Mouse (Mus musculus) heart, embryonic 15.5 days (tissue): Measurements from ENCODE around the gene 1500009C09Rik. TPM values are rescaled to one million over a fixed set of nuclear protein-coding genes. Genes with fewer than 3 reads are reported as not detected.
"Not testable (repeated sequence)": the region's sequence is repeated elsewhere in the genome, so short reads cannot be mapped to it uniquely, and the experiment has no call there.

Experiments
- ATAC-seq: fragments of 200-750 bp; cut with Nextera tagmentation; replicated peaks from 2 replicates; pipeline ENCODE4 v1.8.0; 2017; ENCODE audit warnings: low read depth, moderate TSS enrichment; ENCODE audit not compliant: insufficient number of reproducible peaks, insufficient read depth, low FRiP score
- H3K27ac ChIP-seq: fragments of 300-500 bp; sonication (generic); 2 replicates; pipeline ENCODE4 v1.5.1; 2015; ENCODE audit warnings: mild to moderate bottlenecking, inconsistent platforms
- H3K27me3 ChIP-seq: fragments of 300-500 bp; sonication (generic); 2 replicates; pipeline ENCODE4 v1.6.1; 2015; ENCODE audit warnings: inconsistent platforms
- H3K36me3 ChIP-seq: fragments of 300-500 bp; sonication (generic); 2 replicates; pipeline ENCODE4 v1.6.1; 2015; ENCODE audit warnings: mild to moderate bottlenecking, inconsistent platforms
- H3K4me1 ChIP-seq: fragments of 300-500 bp; sonication (generic); replicated peaks from 2 replicates; pipeline ENCODE4 v1.6.1; 2015; ENCODE audit warnings: inconsistent platforms
- H3K4me2 ChIP-seq: fragments of 300-500 bp; sonication (generic); 2 replicates; pipeline ENCODE4 v1.6.1; 2015; ENCODE audit warnings: inconsistent platforms, mild to moderate bottlenecking, moderate library complexity
- H3K4me3 ChIP-seq: fragments of 300-500 bp; sonication (generic); 2 replicates; pipeline ENCODE4 v1.5.1; 2015; ENCODE audit warnings: mild to moderate bottlenecking, inconsistent platforms
- H3K9ac ChIP-seq: fragments of 300-500 bp; sonication (generic); 2 replicates; pipeline ENCODE4 v1.6.1; 2015; ENCODE audit warnings: mild to moderate bottlenecking, inconsistent platforms
- H3K9me3 ChIP-seq: fragments of 300-500 bp; sonication (generic); replicated peaks from 2 replicates; pipeline ENCODE4 v1.6.1; 2016; ENCODE audit warnings: inconsistent platforms
- WGBS: fragments of 180-500 bp; shearing (Covaris S2); methylation state at CpG from one replicate; pipeline ENCODE4 v1.1.7; 2015; ENCODE audit warnings: mixed read lengths; 5-methylcytosine and 5-hydroxymethylcytosine counted together
- polyA plus RNA-seq: library from polyadenylated mRNA; unstranded; fragments of >200 nt; fragmentation: Nextera tagmentation; extraction: Ambion mirVana; gene quantifications from 2 replicates; pipeline ENCODE4 v1.2.1, GENCODE M21; 2015

1500009C09Rik gene
- polyA plus RNA-seq, 1 experiment from 2014 or later: not detected

DNA sequence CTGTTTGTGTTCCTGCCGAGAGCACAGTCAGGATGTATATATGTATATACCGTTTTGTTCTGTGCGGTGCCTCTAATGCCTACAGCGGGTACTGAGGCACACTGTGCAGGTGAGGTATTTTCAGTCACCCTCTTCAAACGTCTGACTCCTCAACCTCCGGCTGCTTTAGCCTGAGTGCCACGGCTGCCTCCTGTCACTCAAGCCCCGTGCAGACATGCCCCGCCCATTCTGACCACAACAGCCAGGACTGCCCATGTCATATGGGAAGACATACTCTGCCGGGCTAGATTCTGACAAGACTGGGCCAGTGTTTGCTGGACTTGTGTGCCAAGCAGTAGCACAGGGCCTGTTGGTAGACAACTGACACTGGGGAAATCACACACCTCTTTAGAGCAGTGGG is 16.5 kb upstream of the 1500009C09Rik start:
- no peak overlapping the region; the same call in 1 of the 2 replicates for H3K9ac ChIP-seq
- WGBS: 55% methylated on average over 10 of the region's 10 CpGs
- H3K36me3 ChIP-seq: no peaks in the 10 kb centered on the region

DNA sequence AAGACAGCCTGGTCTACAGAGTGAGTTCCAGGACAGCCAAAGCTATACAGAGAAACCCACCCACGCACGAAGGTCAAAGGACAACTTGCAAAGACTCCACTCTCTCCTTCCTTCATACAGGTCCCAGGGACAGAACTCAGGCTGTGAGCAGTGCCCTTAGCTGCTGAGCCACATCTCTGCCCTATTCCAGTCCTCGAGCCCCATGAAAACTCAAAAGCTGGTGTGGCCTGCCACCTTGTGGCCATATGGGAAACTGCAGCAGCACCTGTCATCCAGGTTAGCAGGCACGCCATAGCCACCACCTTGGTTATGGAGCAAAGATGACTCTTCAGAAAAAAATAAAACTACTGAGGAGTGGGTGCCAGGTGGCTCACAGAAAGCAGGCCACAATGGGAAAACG is 15.6 kb upstream of the 1500009C09Rik start:
- 0 out of 2 replicates have a peak, but pooled peaks have one; percentile 43 for ATAC-seq
- Histone ChIP-seq H3K4me2 (no peak overlapping the region), H3K27me3 (no peaks in the 10 kb centered on the region), H3K9me3 (no peaks in the 10 kb centered on the region), H3K4me1 (0 out of 2 replicates have a peak, but pooled peaks cover 4% of the 10 kb centered on the region), H3K27ac (no peak overlapping the region), H3K4me3 (no peak overlapping the region), H3K9ac (no peak overlapping the region), H3K36me3 (no peaks in the 10 kb centered on the region)
- 20% methylated on average over 5 of the region's 5 CpGs for WGBS

More for the DNA sequence above, 16.5 kb upstream of the 1500009C09Rik start:
- Histone ChIP-seq H3K9me3 (no peaks in the 10 kb centered on the region), H3K4me2 (no peak overlapping the region), H3K4me1 (0 out of 2 replicates have a peak, but pooled peaks cover 4% of the 10 kb centered on the region), H3K4me3 (no peak overlapping the region), H3K27ac (no peak overlapping the region), H3K27me3 (no peaks in the 10 kb centered on the region; the same call in 1 of the 2 replicates)
- ATAC-seq: no peak

DNA sequence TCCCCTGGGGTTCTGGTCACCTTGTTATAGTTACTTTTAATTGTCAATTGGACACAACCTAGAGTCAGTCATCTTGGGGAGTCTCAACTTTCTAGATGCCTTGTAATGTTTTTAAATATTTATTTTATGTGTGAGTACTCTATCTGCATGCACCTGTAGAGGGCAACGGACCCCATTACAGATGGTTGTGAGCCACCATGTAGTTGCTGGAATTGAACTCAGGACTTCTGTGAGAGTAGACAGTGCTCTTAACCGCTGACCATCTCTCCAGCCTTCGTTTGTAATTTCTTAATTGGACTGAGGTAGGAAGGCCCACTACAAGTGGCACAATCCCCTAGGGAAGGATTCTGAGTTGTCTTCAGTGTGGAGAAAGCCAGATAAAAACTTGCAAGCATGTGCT is 8.9 kb upstream of the 1500009C09Rik start:
- H3K36me3 ChIP-seq: no peaks in the 10 kb centered on the region
- peak overlapping the region; percentile 92 for H3K4me2 ChIP-seq
- no peaks in the 10 kb centered on the region for H3K9me3 ChIP-seq
- H3K9ac ChIP-seq: peak overlapping the region; percentile 64
- no peaks in the 10 kb centered on the region for H3K27me3 ChIP-seq
- peak overlapping the region; percentile 89 for H3K4me3 ChIP-seq
- peaks cover 7% of the 10 kb centered on the region for H3K4me1 ChIP-seq
- H3K27ac ChIP-seq: no peak overlapping the region
- 73% methylated on average over 3 of the region's 3 CpGs for WGBS
- no peak for ATAC-seq

DNA sequence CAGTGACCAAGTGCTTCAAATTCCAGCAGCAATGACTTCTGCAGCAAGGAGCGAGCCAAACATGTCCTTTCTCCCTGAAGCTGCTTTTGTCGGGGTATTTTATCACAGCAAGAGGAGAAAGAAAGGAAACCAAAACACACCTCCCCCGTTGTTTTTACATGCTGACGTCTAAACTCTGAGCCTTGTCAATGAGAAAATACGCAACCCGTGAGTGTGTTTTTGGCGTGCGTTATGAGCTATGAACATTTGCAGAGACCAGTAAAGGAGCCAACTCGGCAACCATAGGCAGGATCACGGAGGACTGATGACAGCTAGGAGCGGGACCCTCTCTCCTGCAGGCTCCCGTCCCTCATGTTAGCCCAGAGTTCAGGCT is 8.5 kb upstream of the 1500009C09Rik start:
- Histone ChIP-seq H3K9me3 (no peaks in the 10 kb centered on the region), H3K9ac (peak overlapping the region; percentile 64), H3K4me2 (peak overlapping the region; percentile 92), H3K27me3 (no peaks in the 10 kb centered on the region), H3K36me3 (no peaks in the 10 kb centered on the region), H3K4me1 (peaks cover 7% of the 10 kb centered on the region), H3K27ac (peak overlapping the region; percentile 84; the same call in 1 of the 2 replicates), H3K4me3 (peak overlapping the region; percentile 89)
- 1% methylated on average over 12 of the region's 12 CpGs for WGBS
- no peak for ATAC-seq

DNA sequence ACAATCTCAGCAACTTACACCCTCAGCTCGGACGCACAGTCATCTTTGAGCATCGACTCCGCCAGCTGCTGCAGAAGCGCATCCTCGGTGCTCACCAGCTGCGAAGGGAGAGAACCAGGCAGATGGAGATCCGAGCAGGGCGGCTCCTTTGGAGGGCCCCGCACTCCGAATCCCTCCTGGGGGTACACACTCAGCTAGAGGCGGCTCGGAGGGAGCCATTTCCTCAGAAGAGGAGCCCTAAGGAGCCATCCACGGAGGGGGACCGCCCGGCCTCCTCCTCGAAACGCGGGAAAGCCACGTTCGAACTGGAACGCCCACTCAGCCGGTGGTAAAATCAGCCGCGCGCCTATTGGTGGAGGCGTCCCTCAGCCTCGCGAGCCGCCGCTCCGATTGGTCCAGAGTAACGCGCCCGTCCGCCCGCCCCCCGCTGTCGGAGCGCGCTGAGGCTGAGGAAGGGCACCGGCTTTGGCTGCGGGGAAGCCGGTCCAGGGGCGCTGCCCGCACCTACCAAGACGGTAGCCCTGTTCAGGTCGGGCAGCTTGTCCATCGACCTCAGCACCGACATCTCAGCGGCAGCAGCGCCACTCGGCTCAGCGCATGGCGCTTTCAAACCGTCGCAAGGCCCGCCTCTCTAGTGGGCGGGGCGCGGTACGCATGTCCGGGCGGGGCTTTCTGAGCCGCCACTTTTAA is 7.9 kb upstream of the 1500009C09Rik start, which contains the start of gene Cenpm:
TSS of gene Cenpm (minus strand) at position 634 of the 690 bp plus-strand sequence.
- H3K4me2 ChIP-seq: peak within 1 kb of the TSS; percentile 92
- ATAC-seq: peak; percentile 96
- WGBS: under 1% methylated on average over 65 of the region's 65 CpGs

DNA sequence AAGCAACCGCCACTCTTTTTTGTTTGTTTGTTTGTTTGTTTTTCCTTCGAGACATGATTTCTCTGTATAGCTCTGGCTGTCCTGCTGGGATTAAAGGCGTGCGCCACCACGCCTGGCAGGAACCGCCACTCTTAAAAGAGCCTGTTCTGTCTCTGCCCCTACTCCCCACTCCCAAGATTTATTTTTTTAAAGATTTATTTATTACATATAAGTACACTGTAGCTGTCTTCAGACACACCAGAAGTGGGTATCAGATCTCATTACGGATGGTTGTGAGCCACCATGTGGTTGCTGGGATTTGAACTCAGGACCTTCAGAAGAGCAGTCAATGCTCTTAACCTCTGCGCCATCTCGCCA is 7.4 kb upstream of the 1500009C09Rik start:
- peak overlapping the region; percentile 92 for H3K4me2 ChIP-seq
- H3K9me3 ChIP-seq, H3K36me3 ChIP-seq, H3K27me3 ChIP-seq, H3K4me1 ChIP-seq: not testable (repeated sequence)
- WGBS: 21% methylated on average over 9 of the region's 9 CpGs
- H3K27ac ChIP-seq: peak overlapping the region; percentile 84
- H3K4me3 ChIP-seq: peak overlapping the region; percentile 89
- peak overlapping the region; percentile 64 for H3K9ac ChIP-seq
- ATAC-seq: 0 out of 2 replicates have a peak, but pooled peaks have one; percentile 2

More for the DNA sequence above, 7.9 kb upstream of the 1500009C09Rik start, which contains the start of gene Cenpm:
- Histone ChIP-seq H3K9me3 (no peaks in the 10 kb centered on the region), H3K27ac (peak within 1 kb of the TSS; percentile 84), H3K27me3 (no peaks in the 10 kb centered on the region), H3K4me3 (peak within 1 kb of the TSS; percentile 89), H3K9ac (peak within 1 kb of the TSS; percentile 64), H3K36me3 (no peaks in the 10 kb centered on the region), H3K4me1 (peaks cover 7% of the 10 kb centered on the region)

DNA sequence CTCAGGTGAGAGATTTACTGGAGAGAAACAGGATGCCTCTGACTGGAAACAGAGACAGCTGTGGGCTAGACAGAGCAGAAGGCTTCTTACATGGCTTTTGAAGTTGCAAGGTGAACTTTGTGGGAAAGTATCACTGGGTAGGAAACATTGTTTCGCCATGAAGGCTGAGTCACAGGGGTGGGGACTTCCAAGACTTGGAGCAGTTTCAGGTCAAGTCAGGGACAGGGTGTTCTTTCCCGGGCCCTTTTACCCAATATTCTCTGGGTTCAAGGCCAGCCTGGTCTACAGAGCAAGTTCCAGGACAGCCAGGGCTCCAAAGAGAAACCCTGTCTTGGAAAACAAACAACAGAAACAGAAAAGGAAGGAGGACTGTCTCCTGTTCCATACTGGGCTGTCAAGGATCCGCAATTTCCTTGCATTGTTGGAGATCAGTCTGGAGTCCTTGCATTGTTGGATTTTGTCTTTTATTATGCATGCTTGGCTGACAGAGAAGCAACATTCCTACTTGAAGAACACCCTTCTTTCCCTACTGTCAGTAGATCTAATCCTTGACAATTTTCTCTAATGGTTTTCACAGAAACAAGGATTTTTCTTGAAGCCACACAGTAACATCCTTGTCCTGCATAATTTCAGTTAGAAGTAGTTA is 4.9 kb upstream of the 1500009C09Rik start:
- ATAC-seq: no peak
- Histone ChIP-seq H3K4me1 (peaks cover 7% of the 10 kb centered on the region), H3K4me3 (no peak overlapping the region), H3K4me2 (no peak overlapping the region), H3K36me3 (no peaks in the 10 kb centered on the region), H3K9me3 (no peaks in the 10 kb centered on the region; the same call in 1 of the 2 replicates), H3K9ac (no peak overlapping the region), H3K27ac (no peak overlapping the region), H3K27me3 (no peaks in the 10 kb centered on the region)
- WGBS: 67% methylated on average over 3 of the region's 3 CpGs

DNA sequence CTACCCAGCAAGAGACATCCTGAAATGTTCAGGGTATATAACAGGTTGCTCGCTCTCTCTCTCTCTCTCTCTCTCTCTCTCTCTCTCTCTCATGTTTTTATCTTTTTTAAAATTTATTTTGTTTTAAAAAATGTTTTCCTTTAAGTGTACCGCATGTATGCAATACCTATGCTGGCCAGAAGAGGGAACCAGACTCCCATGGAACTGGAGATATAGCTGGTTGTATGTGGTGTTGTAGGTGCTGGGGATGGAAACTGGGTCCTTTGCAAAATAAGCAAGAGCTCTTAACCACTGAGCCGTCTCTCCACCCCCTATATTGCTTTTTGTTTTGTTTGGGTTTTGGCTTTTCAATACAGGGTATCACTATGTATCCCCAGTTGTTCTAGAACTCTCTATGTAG is 618 bp upstream of the 1500009C09Rik start:
- H3K27me3 ChIP-seq: peaks cover 4% of the 10 kb centered on the region; the same call in 1 of the 2 replicates
- 94% methylated on average over 3 of the region's 3 CpGs for WGBS
- no peak for ATAC-seq
- H3K4me3 ChIP-seq: no peak overlapping the region
- peaks cover 4% of the 10 kb centered on the region for H3K4me1 ChIP-seq
- H3K4me2 ChIP-seq: no peak overlapping the region
- no peaks in the 10 kb centered on the region for H3K36me3 ChIP-seq
- H3K27ac ChIP-seq: no peak overlapping the region
- no peaks in the 10 kb centered on the region; the same call in 1 of the 2 replicates for H3K9me3 ChIP-seq
- H3K9ac ChIP-seq: no peak overlapping the region

DNA sequence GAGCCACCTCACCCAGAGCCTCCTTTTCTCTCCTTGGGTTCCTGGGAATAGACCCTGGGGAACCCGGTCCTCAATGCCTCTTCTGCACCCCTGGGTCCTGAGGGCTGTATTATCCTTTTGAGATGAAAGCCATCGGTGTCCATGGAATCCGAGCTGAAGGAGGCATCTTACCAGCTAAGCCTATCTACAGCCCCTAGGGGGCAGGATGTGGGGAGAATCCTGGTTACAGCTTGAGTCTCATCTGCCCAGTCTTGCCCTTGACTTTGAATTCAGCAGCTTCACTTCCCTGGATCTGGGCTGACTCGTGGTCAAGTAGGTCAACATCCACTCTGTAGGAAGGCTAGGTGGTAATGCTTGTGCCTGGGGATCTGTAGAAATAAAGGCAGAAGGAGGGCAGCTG is 3.1 kb downstream of the 1500009C09Rik start:
- 40% methylated on average over 4 of the region's 4 CpGs for WGBS
- H3K9me3 ChIP-seq: no peaks in the 10 kb centered on the region; the same call in 1 of the 2 replicates
- H3K4me1 ChIP-seq: peaks cover 6% of the 10 kb centered on the region
- peaks cover 6% of the 10 kb centered on the region; the same call in 1 of the 2 replicates for H3K27me3 ChIP-seq
- H3K4me2 ChIP-seq: no peak overlapping the region
- no peak overlapping the region for H3K27ac ChIP-seq
- no peak for ATAC-seq
- H3K4me3 ChIP-seq: no peak overlapping the region
- no peaks in the 10 kb centered on the region for H3K36me3 ChIP-seq
- H3K9ac ChIP-seq: no peak overlapping the region

DNA sequence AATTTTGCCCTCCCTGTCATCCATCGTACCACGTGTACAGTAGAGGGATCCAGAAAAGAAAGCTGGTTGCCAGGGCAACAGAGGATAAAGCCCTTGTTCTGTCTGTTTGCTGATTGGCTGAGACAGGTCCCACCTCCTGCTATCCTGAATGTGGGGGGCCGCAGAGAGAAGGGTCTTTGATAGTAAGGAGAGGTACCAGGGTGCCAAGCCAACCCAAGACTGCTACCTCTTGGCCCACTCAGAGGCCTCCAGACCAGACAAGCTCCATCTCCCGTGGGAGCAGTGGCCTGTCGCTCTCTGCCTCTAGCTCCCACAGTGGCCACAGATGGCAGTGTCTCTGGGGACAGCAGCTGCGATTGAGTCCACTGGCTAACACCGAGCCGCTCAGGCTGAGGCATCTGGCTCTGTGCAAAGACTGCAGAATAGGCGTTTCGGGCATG is 3.8 kb downstream of the 1500009C09Rik start:
- no peaks in the 10 kb centered on the region for H3K36me3 ChIP-seq
- no peak for ATAC-seq
- H3K27me3 ChIP-seq: peaks cover 6% of the 10 kb centered on the region; the same call in 1 of the 2 replicates
- H3K9ac ChIP-seq: no peak overlapping the region
- no peak overlapping the region for H3K27ac ChIP-seq
- peaks cover 6% of the 10 kb centered on the region for H3K4me1 ChIP-seq
- H3K4me2 ChIP-seq: no peak overlapping the region
- no peak overlapping the region for H3K4me3 ChIP-seq
- no peaks in the 10 kb centered on the region; the same call in 1 of the 2 replicates for H3K9me3 ChIP-seq
- WGBS: 25% methylated on average over 10 of the region's 10 CpGs

DNA sequence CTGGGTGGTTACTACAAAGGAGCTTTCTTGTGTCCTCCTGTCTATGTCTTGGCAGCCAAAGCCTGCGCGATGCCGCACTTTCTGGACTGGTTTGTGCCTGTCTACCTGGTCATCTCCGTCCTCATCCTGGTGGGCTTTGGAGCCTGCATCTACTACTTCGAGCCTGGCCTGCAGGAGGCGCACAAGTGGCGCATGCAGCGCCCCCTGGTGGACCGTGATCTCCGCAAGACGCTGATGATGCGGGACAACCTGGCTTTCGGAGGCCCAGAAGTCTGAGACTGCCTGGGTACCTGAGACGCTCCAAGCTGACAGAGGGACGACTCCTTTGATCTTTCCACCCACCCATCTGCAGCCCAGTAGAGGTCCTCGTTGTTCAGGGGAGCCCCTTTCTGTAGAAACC is 7.3 kb downstream of the 1500009C09Rik start:
- Histone ChIP-seq H3K27ac (no peak overlapping the region), H3K9ac (no peak overlapping the region), H3K4me1 (peaks cover 16% of the 10 kb centered on the region), H3K9me3 (no peaks in the 10 kb centered on the region), H3K36me3 (no peaks in the 10 kb centered on the region), H3K27me3 (peaks cover 6% of the 10 kb centered on the region; the same call in 1 of the 2 replicates), H3K4me2 (no peak overlapping the region), H3K4me3 (no peak overlapping the region)
- no peak for ATAC-seq
- 15% methylated on average over 16 of the region's 16 CpGs for WGBS
